Mouse (Mus musculus): ENCODE data around the gene Exosc6.
"Not testable (repeated sequence)": the region's sequence is repeated elsewhere in the genome, so short reads cannot be mapped to it uniquely, and the experiment has no call there.

The Exosc6 gene

DNA sequence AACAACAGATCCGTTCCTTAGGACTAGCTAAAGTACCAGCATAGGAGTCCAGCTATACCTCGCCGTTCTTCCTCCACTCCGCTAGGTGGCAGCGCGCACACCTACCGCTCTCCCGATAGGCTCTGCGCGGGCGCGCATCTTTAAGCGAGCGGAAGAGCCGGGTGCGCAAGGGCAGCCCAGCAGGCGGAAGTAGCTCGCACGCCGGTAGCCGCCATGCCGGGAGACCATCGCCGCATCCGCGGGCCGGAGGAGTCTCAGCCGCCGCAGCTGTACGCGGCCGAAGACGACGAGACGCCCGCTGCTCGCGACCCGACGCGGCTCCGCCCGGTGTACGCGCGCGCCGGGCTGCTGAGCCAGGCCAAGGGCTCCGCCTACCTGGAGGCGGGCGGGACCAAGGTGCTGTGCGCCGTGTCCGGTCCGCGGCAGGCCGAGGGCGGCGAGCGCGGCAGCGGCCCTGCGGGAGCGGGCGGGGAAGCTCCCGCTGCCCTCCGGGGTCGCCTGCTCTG lies at the start of gene Exosc6:
Gene Exosc6, plus strand, starts transcription at position 182 of the 506 bp plus-strand sequence.
- DNase-seq: peak; percentile 89 to 90

DNA sequence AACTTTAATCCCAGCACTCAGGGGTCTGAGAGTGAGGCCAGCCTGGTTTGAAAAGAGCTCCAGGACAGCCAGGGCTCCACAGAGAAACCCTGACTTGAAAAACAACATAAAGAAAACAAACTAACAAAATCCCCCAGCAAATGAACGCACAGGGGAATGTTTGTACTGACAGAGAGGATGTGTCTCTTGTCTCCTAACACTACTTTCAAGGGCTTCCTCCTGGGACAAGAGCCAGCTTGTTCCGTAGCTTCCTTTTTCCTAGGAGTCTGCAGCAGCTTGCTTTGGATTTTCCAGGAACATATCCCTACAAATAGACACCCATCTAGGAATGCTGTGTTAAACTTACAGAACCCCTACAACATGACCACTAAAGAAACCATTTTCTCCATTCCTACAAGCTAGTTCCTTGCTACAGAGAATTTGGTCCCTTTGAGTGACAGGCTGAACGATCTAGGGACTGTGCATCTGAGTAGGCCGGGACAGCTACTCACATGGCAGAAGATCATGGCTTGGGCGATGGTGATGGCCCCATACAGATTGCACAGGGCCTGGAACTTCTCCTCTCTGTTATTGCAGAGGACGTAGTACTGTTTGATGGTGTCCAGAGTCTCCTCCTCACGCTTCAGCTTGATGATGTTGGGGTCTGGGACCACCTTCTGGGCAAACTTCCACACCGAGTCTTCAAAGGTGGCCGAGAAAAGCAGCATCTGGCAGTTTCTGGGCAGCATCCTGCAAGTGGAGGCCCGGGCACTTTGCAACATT lies 45.7 kb upstream of the Exosc6 start:
- not testable (repeated sequence) for DNase-seq

DNA sequence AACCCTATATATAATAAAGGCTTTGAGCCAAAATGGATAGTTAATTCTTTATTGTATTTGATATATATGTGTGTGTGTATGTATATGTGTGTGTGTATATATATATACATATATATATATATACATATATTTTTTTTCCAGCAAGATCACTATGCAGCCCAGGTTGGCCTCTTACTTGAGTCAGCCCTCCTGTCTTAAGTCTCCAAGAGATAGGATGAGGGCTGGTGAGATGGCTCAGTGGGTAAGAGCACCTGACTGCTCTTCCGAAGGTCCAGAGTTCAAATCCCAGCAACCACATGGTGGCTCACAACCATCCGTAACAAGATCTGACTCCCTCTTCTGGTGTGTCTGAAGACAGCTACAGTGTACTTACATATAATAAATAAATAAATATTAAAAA lies 29.5 kb upstream of the Exosc6 start:
- DNase-seq: not testable (repeated sequence)

DNA sequence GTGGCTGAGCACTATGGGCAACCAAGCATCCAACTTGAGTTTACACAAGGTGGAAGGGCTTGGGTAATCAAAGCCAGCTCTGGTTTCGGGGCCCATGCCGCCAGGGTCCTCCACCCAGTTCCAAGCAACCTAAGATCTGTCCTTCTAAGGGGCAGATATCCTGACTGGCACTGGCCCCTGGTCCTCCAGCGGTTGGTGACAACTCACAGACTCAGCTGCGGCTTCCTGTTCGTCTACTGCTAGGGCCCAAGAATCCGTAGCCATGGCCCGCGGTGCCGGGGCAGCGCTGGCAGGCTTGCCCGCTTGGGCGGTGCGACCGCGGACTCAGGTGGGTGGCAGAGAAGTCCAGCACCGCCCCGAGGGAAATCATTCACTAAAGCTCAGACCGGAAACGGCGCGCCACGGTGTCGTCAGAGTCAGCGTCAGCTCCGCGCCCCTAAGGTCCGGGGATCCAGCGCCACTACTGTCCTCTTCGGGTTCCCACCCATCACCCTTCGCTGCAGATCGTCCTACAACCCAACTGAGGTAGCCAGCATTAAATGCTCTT lies 28.7 kb upstream of the Exosc6 start:
- DNase-seq: peak; percentile 90 to 94

DNA sequence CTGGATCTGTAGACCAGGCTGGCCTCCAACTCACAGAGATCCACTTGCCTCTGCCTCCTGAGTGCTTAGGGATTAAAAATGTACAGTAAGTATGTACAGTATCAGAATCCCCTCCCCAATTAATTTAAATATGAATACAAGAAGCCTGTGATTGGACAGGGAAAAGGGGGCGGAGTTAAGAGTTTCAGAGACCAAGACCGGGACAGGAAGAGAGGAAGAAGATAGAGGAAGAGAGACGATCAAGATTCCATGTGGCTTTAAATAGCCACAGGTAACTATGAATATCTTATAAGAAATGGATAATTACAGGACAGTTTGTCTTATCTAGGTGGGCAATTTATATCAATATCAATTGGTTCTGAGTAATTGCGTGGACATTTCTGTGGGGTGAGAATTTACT lies 26.6 kb upstream of the Exosc6 start:
- no peak for DNase-seq

DNA sequence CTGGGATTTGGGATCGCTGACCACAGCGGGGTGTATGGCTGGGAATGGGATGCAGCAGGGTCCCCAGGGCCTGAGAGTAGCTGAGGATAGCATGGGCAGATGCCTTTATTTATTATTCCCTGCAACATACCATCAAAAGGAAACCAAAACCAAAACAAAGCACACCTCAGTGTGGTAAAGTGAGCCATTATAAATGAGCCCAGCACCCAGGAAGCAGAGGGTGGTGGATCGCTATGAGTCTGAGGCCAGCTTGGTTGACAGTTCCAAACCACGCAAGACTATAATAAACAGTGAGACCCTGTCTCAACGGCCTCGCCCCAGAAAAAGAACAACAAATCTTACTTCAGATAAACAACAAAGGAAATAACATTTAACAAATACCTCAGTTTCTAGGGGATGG lies 26.1 kb upstream of the Exosc6 start:
- no peak for DNase-seq

DNA sequence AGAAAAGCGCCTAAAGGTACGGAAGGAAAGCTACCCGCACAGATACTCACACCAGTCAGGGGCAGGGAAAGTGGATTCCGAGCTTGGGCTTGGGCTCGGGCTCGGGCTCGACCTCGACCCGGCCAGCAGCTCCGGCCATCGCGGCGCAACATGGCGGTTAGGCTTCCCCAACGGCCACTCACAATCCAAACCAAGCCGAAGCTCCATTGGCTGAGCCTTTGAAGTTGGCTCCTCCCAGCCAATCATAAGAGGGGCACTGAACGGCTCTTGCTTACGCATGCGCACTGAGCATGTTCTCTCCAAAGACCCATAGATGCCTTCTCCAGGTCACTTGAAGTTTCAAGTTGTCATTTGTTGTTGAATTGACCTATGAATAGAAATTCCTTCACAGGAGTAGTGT lies 24.6 kb upstream of the Exosc6 start, which contains the start of gene Ddx19b:
Gene Ddx19b, minus strand, starts transcription at position 180 of the 400 bp plus-strand sequence.
- DNase-seq: no peak

DNA sequence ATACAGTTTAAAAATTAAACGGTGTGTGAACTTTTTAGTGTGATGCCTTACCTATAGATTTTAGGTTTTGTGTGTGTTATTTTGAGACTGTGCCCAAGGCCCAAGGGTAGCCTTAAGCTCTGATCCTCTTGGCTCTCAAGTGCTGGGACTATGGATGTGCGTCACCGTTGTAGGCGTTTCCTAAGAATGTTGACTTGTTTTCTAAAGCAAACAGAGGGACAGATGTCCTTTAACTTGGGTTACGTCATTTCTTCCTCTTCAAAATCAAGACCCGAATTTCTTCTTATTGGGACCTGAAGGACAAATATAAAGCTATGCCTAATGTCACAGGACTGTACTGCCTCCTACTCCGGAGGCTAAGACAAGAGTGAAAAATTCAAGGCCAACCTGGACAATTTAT lies 23.2 kb upstream of the Exosc6 start, which contains the start of gene Aars:
Gene Aars, plus strand, starts transcription at position 229 of the 400 bp plus-strand sequence.
- DNase-seq: no peak

DNA sequence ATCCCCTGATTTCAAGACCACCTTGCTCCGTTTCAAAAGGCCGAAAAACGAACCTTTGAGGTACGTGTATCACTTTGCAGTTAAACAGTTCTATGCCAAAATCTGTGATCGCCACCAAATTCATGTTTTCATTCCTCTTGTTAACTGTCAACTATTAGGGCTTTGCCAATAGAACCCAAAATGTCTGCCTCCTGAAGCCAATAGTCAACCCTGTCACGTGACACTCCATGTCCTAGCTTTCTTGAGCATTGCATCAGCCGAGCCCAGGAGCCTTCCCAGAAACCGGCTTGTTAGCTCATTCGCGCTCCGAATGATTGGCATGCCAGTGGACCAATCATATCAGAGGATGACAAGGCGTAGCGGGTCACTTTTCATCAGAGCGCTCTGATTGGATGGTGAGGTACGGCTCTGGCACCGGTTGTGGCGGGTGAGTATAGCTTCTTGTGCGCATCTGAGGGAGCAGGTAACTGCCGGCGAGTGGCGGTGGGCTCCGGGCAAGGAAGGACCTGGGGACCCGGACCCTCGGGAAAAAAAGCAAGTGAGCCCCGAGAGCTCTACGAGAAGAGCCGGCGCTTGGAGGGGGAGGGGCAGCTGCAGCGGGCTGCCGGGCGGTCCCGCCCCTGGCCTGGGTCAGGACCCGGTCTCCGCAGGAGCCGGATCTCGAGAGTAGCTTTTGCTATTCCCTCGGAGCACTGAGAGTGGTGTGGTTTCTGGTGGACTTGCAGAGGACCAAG lies 22.5 kb upstream of the Exosc6 start:
- DNase-seq: peak; percentile 99 to 100

DNA sequence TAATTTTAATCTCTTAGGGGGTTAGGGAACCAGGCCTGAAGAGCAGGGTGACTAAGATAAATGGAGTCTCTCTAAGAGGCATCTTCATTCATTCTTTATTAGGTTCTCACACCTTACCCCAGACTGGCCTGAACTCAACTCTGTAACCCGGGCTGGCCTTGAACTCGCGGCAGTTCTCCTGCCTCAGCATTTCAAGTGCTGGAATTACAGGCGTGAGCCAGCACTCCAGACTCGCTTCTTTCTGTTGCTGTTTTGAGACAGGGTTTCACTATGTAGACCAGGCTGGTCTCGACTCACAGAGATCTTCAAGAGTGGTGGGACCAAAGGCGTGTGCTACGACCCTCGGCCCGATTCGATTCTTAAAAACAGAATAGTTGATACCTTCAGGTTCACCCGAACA lies 21.9 kb upstream of the Exosc6 start:
- DNase-seq: peak in 1 of 2 experiments; percentile 29

DNA sequence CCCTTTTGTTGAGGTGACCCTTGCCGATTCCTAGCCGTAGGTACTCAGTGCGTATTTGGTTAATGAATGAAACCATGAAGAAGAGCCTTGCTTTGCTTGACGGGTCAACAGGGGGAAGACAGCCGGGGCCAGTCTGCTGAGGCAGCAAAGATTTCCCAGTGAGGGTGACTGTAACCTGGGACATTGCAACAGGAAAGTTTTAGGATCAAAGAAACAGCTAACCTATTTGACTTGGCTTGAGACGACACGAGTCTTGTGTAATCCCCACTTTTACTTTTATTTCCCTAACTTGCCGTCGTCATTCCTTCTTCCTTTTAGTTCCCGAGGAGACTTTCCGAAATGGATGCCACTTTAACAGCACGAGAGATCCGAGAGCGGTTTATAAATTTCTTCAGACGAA lies 19.5 kb upstream of the Exosc6 start:
- DNase-seq: no peak

DNA sequence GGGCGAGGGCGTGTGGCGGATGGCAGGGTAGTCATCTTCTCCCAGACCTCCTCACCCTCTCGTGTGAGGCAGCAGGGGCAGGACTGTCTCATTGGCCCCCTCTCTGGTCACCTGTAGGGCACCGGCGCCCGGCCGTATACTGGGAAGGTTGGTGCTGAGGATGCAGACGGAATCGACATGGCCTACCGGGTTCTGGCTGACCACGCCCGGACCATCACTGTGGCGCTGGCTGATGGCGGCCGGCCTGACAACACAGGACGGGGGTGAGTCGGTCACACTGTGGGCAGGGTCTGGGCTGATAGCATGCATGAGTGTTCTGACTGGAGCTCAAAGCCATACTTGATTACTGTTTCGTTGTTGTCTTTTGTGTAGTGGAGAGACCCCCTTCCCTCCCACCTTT lies 13.6 kb upstream of the Exosc6 start:
- DNase-seq: no peak

DNA sequence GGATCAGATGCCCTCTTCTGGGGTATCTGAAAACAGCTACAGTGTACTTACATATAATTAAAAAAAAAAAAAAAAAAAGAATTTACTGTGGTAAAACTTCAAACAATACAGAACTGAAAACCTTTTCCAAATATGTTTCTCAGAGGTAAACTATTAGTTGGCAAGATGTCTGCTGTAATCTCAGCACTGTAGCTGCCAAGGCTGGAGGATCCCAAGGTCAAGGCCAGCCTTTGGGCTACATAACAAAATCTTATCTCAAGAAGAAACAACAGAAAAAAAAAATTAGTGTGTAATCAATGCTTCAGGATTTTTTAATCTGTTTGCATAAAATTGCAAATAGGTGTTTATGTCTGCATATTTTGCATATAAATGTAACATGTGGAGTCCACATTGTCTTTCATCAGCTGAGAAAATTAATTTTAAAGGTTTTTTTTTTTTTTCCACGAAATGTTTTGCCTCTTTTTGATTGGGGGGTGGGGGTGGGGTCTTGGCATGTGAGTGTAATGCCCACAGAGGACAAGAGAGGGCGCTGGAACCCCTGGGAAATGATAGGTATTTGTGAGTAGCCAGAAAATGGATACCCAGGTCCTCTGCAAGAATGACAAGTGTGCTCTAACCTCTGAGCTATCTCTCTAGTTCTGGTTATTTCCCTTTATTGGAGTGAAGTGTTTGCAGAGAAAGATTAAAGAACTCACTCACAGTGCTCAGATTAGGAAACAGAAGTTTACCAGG lies 12.0 kb upstream of the Exosc6 start:
- no peak for DNase-seq

DNA sequence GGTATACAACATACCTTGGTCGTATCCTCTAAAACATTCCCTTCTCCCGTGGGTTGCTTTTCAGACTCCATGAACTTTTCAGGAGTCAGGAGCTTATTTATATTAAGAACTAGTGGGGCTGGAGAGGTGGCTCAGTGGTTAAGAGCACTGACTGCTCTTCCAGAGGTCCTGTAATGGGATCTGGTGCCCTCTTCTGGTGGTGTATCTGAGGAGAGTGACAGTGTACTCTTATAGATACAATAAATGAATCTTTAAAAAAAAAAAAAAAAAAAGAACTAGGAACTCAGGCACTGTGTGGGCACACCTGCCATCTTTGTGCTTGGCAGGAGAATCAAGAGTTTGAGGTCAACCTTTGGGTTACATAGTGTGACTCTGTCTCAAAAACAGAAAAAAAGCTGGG lies 7.4 kb upstream of the Exosc6 start:
- DNase-seq: no peak

DNA sequence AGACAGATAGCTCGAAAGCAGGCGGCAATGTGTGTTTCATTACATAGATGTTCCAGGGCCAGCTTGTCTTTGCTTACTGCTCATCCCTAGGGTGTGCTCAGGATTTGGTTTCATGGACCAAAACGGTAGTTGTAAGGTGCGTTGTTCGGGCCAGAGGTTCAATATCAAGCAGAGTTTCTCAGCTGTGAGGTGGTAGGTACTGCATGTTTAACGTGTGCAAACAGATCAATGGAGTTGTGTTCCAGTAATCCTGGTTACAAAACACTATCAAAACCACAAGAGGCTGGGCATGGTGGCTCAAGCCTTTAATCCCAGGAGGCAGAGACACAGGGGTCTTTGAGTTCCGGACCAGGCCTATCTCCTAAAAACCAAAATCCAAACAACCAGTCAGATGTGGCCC lies 7.0 kb upstream of the Exosc6 start:
- DNase-seq: no peak

DNA sequence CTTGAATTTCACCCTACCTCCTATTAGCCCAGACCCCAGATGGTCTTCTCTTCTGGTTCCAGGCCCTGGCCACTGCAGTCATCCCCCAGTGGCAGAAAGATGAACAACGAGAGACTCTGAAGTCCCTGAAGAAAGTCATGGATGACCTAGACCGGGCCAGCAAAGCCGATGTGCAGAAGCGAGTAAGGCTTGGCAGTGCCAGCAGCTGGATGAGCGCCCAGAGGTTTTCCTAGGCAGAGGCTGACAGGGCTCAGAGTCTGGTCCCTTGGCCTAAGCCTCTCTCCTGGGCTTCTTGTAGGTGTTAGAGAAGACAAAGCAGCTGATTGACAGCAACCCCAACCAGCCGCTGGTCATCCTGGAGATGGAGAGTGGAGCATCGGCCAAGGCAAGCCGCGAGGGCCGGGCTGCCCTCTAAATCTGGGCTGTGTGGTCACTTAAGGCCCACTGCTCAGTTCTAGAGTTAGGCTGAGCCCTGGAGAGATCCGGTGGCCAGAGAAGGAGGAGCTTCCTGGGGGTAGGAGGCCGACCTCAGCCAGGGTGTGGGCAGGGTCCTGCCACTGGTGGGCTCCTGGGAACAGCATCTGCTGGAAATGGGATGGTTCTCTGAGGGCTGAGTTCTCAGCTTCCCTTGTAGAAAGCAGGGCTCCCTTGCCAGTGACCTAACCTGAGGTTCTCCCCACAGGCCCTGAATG lies 2.2 kb upstream of the Exosc6 start:
- DNase-seq: no peak

DNA sequence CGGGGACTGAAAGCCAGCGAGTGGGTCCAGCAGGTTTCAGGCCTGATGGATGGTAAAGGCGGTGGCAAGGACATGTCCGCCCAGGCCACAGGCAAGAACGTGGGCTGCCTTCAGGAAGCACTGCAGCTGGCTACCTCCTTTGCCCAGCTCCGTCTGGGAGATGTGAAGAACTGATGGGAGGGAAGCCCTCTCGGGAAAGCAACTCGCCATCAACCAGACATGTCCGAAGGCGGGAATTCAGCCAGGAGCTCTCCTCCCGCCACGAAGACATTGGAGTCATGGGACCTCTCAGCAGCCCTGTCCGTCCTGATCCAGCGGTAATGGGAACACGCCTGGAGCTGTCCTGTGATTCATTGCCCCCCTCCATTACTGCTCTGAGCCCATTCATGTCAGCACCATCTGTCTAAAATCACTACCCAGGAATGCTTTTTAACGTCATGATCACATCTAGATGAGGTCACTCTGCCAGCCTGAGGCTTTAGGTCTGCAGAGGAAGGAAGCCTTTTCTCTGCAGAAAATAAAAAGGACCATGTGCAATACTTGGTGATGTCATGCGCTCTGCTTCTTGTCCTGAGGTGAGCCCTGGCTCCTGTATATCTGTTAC lies 1.0 kb upstream of the Exosc6 start:
- no peak for DNase-seq

DNA sequence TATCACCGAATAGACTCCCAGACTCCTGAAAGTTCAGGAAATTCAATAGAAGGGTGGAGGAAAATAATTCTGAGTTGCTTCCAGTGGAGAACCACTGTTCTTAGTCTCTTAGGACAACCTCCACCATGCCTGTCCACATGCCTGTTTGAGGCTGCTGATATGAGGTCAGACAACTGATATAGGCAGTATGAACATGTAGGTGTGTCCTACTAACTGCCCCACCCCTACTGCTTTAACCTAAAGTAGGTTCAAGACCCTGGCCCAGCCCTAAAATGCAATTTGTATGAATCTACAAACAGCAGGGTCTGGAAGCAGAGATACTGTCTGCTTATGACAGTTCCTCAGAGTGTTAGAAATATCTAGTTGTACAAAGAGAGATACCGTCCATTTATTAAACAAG lies 478 bp upstream of the Exosc6 start:
- DNase-seq: no peak

DNA sequence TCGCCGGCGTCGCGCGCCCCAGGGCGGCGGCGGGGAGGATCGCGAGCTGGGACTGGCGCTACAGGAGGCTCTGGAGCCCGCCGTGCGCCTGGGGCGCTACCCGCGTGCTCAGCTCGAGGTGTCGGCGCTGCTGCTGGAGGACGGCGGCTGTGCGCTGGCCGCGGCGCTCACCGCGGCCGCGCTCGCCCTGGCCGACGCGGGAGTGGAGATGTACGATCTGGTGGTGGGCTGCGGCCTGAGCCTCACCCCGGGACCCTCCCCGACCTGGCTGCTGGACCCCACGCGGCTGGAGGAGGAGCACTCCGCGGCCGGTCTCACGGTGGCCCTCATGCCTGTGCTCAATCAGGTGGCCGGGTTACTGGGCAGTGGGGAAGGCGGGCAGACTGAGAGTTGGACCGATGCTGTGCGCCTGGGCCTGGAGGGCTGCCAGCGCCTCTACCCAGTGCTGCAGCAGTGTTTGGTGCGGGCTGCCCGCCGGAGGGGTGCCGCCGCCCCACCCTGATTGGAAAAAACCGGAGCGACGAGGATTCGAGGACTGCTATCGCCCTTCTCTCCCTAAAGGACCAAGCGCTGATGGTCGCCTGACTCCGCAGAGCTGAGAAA lies 653 bp downstream of the Exosc6 start:
- DNase-seq: peak; percentile 37 to 38

DNA sequence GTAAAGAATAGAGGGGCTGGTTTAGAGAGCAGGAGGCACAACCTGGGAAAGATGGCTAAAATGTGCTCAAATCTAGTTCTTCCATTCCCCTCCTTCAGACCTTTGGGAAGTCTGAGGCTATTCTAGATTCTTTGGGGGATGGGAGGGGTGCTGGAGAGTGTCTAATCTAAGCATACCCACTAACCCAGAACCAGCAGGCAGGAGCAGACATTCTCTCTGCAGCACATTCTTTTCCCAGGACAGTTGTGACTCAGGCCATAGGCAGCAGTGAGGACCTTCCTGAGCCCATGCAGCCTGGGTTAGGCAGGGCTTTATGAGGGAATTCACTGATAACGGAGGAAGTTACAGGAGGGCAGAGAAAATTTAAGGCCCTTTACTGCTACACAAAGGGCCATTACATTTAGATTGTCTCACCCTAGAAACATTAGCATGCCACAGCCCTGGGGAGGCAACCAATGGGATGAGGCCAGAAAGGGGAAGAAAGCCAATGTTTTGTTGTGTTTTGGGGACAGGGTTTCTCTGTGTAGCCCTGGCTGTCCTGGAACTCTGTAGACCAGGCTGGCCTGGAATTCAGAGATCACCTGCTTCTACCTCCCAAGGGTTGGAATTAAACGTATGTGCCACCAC lies 2.9 kb downstream of the Exosc6 start:
- DNase-seq: no peak

DNA sequence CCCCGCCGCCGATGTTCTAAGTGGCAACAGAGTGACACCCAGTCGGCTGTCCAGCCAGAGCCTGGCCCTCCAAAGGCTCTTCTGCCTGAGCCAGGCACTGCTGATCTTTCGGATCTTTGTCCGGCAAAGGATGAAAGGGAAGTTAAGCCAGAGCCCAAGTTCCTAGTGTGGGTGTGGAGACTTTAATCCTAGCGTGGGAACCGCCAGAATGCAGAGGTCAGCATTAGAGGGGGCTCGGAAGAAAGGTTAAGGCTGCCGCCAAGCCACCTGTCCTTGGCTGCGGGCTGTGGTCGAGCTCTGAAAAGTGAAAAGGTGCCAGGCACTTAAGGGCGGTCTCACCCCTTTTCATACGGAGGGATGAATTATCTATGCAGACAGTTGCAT lies 5.5 kb downstream of the Exosc6 start:
- no peak for DNase-seq
